Mouse (Mus musculus) adipocyte (in vitro differentiated cells): ENCODE measurements at regions not wholly inside any gene's neighbourhood (a gene's known extent, or its start where the extent isn't known, plus 50 kb on each side); places are given as distances from the start of the nearest gene placed in this dataset.

Experiments
- DNase-seq: peaks from one replicate; pipeline ENCODE4 v3.0.0-alpha.2; 2016; ENCODE audit warnings: low spot score

DNA sequence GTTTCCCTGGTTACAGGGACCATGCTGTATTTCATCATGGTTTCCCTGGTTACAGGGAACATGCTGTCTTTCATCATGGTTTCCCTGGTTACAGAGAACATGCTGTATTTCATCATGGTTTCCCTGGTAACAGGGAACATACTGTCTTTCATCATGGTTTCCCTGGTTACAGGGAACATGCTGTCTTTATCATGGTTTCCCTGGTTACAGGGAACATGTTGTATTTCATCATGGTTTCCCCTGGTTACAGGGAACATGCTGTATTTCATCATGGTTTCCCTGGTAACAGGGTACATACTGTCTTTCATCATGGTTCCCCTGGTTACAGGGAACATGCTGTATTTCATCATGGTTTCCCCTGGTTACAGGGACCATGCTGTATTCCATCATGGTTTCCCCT, 1579.5 kb downstream of the 4930444P10Rik start:
- DNase-seq = peak; percentile 13

DNA sequence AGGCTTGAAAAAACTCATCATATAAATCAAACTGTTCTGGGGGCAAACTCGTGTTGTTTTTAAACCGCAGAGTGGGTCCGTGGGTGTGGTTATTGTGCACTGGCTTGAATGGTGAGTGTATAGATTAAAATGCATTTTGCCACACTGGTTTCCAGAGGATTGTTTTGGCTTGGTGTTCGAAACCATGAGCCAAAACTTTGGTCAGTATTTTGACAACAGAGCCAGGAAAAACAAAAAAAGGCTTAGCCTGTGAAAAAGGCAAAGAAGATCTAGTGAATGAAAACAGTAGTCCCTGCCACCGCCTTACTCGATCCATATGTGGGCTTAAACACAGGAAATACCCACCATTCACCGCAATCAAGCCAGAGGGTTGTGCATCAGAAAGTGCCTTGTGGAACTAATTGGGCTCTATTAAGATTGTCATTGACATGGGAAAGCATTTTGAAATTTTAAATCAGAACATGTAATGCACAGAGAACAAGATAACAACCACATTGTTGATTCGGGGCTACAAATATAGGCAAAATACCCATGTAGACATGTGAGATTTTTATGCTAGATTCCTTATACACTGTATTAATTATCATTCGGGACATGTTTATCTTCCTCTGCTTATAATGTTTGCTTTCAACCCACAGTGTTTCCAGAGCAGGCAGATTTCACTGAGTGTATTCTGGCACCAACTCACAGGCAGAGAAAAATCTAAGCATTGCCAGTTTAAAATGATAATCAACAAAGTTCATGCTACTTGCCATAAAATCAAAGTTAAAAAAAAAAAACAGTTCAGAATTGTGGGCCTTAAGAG, 1580.4 kb downstream of the 4930444P10Rik start:
- DNase-seq = peak; percentile 27

DNA sequence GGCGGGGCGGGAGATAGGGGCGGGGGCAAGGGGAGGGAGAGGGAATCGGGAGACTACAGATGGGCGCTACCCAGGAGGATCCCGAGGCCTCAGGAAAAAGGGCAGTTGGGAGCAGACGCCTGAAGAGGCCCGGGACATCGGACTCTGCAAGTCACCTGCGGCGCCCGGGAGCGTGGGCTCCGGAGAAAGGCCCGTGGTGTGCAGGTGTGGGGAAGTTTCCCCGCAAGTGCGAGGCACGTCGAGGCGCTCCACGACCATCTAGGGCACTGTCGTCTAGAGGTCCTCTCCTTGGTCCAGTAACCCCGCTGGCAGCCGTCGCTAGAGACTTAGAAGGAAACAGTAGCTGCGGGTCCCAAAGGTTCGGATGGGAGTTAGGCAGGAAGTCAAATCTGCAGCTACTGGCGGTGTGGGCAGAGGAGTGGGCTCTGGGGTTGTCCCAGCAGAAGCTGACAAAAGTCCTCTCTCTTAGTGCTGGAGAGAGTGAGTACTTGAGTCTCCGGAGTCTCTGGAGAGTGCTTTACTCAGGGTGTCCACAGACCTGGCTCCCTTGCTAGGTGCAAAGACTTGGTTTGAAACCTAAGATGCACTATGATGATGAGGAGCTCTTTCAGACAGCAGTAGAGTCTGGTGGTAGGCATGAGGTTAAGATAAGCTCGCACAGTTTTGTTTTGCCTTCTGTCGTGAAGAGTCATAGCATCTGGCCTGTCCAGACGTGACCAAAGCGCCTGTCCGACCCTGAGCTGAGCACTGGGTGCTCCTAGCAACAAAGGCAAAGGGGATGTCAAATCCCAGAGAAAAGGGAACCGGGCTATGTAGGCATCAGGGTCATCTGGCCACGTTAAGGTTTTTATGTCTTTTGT, 1586.1 kb downstream of the 4930444P10Rik start:
- DNase-seq = no peak

DNA sequence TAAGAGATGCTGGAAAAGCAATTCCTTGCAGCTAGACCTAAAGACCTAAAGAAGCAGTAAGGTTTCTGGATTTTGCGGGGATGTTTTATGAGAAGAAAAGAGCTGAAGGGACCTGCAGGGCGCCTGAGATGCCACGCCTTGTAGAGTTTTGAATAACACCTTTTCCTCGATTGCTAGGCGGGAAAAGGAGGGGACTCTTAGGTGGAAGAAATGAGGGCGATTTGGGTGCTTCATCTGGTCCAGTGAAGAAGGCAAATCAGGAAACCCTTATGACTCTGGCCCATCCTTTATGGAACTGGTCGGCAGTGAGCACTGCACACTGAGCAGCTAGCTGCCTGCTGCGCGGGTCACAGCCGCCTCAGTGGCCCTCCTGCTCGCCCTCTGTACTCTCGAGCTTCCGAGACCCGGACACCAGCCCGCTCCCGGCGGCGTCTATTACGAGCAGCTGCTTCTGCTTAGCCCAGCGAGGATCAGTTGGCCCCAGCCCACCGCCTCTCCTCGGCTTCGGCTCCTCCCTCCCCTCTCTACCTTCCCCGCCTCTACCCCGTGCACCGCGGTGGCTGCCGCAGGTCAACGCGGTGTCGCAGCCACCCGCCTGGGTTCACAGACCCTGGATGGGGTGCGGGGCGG, 1586.8 kb downstream of the 4930444P10Rik start:
- no peak for DNase-seq

DNA sequence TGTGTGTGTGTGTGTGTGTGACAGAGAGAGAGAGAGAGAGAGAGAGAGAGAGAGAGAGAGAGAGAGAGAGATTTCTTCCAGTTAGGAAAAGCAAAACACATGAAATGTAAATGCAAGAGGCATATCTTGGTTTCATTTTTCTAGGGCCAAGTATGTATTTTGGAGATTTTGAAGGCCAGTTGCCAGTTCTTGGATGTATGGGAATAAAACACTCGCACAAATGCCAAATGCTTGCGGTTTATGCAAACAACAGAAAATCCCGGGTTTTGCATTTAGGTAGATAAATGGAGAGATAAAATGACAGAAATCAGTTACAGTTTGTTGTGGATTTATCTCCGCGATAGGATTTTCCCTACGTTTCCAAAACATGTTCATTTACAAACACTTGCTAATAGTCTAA, 1587.4 kb downstream of the 4930444P10Rik start:
- DNase-seq = no peak

DNA sequence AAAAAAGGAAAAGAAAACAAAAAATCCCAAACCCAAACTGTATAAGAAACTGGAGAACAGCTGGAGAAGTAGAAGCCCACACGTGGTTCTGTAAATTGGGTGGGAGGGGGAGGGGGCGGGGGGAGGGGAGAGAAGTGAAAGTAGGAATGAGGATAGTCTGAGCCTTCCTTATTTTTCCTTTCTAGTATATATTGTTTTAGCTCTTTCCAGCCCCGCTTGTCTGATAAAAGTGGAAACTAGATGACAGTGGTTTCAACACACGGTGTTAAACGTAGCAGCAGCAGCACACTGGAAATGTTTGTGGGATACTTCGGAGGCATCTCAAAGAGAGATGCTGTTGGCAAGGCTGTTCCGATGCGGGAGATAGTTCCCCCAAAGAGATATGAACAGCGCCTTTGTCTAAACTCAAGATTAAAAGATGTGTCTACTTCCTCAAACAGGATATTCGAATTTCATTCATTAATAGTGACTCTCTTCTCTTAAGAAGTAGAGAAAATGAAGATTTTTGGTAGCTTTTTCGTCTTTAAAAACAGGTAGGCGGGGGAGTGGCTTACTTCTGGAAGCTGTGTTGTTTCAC, 1588.3 kb downstream of the 4930444P10Rik start:
- DNase-seq = no peak

DNA sequence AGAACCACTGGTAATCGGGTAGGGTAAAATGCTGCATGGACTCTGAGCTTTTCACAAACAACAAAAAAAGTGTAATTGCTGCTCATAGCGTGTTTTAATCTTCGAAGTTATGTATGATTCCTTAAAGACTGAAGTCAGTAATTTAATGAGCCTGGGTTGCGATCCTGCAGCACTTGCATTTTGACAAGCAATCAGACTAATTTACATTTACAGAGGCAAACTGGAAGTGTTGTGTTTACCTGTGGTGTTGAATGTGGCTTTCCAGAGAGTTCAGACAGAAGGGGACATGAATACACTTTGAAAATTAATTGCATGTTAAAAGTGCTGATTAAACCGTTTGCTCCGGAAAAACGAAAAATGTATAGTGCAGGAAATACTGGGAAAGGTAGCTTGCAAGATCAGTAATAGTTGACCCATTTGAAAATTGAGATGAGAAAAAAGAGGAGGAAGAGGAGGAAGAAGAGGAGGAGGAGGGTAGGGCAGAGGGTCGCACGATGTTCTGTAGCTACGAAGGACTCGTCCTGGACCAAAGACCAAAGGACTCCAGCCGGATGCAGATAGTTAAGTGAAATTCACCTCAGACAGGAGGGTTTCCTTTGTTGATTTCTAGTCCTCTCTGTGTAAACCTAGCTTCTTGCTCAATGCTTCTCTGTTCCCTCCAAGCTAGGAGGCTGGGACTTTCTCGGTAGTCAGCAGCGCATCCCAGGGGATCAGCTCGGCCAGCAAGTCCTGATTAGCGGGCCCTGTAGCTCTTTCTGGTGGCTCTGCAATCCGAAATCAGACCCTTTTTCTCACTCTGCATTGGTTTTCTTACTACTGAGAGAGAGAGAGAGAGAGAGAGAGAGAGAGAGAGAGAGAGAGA, 1589.0 kb downstream of the 4930444P10Rik start:
- DNase-seq = no peak

DNA sequence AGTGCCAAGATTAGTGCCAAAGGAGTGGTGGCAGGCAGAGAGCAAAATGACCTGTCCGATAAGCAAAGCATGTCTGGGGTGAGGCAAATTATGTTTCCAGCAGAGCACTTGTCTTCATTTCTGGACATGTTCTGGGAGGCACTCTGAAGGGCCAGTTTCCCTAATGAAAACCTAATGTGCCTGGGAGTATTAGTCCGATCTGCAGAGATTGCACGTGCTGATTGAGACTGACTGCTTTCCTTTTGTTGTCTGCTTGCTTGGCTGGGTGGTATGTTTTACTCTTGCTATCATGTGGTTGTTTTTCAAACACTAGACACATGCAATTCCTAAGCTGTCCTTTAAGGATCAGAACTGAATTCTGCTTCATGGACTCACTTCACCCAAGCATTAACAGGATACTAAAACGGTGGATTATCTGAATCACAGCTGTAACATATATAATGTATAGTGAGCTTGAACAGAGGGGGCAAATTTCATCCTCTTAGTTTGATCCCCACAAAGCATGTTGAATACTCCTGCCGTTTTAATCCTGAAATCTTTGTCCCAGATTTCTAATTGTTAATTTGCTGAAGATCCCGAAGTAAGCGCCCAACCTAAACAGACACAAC, 1589.8 kb downstream of the 4930444P10Rik start:
- DNase-seq = peak; percentile 7

DNA sequence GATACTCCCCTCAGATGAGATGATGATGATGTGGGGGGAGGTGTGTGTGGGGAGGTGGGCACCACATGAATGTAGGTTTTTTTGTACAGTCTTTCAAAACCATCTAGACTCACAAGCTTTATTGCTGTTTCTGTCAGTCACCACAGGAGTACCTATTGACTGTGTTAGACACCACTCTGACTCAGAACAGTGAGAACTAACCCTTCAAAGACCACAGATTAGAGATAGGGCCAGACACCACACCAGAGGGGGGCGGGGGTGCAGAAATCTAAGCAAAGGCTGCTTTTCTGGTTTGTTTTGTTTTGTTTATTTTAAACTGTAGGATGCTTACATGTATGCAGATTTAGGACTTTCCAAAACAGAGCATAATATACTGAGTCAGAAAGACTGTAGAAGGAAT, 1594.0 kb downstream of the 4930444P10Rik start:
- DNase-seq = no peak

DNA sequence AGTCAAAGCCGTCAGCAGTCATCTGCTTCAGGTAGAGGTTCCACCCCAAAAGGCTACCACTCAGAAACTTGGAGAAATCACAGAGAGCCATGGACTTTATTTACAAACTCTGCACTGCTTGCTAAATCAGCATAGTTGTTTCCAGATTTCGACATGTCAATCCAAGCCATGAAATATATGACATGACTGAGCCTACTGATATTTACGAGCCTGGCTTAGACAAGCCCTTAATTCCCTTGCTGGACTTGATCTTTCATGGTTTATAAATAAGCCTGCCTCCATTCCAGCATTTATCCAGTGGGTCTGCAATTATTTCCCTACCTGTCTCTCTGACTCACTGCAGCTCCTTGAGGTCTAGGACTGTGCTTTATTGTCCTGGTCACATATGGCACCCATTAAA, 1603.1 kb downstream of the 4930444P10Rik start:
- peak; percentile 21 for DNase-seq

DNA sequence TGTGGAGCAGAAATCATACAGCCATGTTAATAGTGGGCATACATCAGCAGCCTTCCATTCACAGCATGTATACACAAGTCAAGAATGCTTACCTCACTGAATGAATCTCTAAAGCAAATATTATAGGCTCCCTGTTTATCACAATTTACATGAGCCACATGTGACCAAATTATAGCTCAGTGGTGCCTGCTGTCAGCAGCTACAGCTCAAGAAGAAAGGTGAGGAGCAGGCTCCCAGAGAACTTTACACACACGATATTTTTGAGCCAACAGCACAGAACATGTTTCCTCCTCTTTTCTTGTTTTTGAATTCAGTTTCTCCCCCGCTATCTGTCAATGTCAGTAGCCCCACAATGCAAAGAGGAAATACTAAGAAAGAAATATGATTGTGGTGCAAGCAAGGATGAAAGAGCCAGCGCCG, 1605.4 kb downstream of the 4930444P10Rik start:
- DNase-seq = no peak

DNA sequence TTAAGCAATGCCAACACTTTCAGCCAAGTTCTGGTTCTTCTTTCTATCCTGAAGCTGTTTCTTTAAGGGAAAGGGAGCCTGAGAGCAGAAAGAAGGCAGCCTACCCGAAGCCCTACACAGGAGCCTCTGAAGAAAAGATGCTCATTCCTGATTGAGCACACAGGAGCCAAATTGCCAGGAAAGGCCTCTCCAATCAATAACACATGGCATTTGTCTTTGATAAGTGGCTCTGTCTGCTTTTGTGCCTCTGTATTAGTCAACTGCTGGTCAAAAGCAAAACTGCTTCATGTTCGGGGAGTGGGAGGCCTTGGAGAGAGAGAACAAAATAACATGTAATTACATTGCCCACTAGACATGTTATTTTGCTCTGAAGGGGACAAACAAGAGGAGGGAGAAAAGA, 1607.4 kb downstream of the 4930444P10Rik start:
- DNase-seq = no peak

DNA sequence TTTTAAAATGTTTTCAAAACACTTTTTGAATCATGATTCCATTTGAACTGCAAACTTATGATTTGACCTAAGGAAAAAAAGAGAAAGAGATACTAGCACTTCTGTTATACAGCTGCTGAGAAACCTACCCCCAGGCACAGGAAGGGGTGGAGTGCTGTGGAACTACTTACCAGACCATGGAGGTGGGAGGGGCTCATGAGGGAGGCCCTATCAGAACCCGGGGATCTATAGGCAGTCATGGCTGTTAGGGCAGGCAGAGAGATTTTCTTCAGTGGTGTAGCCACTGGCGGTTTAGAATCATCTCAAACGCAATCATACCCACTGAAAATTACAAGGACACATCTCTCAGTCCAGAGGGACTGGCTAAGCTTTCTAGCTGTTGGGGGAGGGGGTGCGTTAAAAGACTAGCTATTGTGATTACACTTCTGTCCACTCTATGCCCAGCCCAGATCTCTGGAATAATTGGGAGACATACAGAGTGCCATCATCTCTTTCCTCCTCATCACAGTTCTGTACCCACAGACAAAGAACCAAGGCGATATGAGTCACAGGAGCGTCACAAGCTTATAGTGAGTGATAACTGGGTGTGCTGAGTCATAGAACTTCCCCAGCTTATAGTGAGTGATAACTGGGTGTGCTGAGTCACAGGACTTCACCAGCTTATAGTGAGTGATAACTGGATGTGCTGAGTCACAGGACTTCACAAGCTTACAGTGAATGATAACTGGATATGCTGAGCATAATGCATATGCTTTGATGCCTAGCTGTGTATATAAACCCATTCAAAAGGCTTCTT, 1608.8 kb downstream of the 4930444P10Rik start:
- DNase-seq = no peak

DNA sequence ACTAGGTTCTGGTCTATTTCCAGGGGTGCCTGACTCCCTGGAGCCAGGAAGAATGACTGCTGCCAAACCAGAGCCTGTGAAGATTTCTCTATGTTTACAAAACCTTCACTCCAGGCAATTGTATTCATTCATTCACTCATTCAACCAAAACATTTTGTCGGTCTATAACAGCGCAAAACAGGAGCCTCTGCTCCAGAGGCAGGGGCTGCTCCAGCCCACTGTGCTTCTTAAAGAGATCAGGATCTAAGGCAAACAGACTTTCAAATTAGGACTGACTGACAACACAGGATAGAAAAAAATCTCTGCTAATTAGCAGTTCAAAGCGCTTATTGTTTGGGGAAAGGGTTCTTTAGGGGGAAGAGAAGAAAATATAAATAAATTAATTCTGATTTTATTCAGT, 1620.8 kb downstream of the 4930444P10Rik start:
- DNase-seq = no peak

DNA sequence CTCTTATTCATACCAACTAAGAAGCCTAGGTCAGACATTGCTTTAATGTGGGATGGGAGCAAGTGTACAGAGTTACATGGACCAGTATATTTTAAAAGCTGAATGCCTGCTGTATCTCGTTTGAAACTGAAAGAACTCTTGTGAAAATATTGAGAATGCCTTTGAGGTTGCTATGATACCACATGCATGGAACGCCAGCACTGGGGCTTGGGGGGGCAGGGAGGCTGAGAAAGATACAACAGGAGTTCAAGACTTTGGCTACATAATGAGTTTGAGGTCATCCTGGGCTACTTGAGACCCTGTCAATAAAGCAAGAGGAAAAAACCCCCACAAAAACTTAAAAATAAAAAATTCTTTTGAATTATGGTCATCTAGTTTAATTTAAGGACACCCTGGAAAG, 1621.6 kb downstream of the 4930444P10Rik start:
- DNase-seq = no peak

DNA sequence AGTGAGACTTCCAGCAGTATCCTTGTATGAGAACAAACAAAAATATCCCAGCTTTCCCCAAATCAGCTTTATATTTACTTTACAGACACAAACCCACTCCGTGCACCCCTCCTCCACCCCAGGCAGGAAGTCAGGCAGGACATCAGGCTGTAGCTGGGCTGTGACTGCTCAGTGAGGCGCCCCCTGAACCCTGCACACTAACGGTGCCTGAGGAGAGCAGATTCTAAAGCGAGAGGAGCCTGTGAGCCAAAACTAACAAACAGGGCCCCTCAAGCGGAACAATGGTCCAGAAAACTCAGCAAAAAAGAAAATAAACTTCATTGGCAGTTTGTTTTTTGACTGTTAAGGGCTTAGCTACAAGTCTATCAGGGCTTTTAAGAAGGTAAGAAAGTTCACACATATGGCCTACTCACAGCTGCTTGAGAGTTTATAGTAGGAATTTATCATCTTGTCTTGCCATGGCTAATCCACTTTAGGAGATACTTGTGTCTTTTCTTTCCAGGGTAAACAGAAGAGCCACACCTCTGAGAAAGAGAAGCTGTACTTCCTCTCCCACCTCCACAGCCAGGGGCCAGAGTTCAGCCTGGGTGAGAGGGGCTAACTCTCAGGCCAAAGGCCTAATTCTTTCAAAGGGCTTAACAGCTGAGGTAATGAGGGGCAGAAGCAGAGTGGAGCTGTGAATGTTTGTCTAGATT, 1628.2 kb downstream of the 4930444P10Rik start:
- DNase-seq = peak; percentile 21

DNA sequence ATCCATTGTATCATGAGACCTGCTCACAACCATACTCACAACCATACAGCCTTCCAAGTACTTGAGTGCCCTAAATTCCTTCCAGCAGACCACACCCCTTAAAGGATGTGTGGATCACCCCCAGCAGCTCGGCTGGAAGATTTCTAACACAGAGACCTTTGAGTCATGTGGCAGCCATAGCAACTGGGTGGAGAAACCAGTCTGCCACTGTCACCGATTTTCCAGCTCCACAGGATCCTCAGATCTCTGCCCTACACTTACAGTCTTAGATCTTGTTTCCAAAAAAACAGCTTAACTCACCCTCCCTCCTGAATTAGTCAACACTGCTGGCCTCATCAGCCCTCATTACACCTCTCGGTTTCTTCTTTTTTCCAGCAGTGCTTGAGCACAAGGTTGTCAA, 1630.6 kb downstream of the 4930444P10Rik start:
- DNase-seq = no peak

DNA sequence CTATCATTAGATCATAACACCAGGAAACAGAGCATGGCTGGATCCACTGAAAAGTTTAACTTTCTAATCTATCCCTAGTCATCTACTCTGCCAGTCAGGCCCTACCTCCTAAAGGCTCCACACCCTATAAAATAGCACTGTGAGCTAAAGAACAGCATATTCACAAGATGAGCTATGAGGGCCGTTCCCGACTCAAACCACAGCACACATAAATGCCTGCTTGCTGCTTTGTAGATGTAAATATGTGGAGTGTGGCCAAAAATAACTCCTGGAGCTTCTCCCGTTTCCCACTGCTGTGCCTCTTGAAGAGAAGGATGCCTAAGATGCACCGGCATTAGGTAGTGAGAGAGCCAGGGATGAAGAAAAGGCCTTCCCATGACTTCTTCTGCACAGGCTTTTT, 1632.3 kb downstream of the 4930444P10Rik start:
- DNase-seq = no peak

DNA sequence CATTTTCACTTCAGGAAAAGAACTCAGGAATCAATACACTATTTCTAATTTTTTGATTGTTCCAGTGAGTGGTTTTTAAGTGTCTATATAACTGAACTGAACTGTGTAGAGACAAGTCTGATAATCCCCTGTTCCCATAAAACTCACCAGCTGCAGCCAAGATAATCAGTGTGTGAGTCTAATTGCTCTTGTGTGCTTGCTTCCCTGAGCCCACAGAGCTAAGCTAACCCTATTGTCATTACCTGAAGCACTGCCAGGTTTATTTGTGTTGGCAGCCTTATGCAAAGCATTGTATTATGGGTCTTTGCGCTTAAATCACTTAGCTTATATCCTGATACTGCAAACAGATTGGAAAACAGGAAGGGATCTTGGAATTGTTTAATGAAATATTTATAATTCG, 1663.8 kb downstream of the 4930444P10Rik start:
- no peak for DNase-seq

DNA sequence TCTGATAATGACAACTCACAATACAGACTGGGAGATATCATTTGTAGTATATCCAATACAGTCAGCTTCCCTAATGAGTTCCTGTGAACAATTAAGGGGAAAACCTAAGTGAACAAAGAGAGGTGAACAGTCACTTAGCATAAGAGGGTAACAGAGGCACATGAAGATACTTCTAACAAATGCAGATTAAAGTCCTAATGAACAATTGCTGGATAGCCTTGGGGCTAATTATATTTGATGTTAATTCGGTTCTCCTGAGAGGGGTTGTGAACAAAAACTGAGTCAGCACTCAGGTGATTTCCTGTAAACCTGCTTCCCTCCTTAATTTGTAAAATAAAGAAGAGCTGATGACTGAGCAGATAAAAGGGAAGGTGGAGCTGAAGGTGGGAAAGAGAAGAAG, 1672.1 kb downstream of the 4930444P10Rik start:
- DNase-seq = no peak
